Mouse (Mus musculus) embryonic fibroblast, embryonic 13.5 days (primary cell): ENCODE data around the gene Gabrb3.

ENCODE experiments used
- CTCF ChIP-seq: IDR thresholded peaks from 2 replicates; pipeline ENCODE4 v1.5.1; 2011; ENCODE audit warnings: mild to moderate bottlenecking, control low read depth, low read length, moderate library complexity, borderline replicate concordance; ENCODE audit not compliant: insufficient read depth
- POLR2A ChIP-seq: IDR thresholded peaks from 2 replicates; pipeline ENCODE4 v1.6.1; 2011; ENCODE audit warnings: low read depth, mild to moderate bottlenecking, control low read depth, low read length, moderate library complexity

GRCm38 (mm10) chr7:57486907-57487306 is 67.4 kb downstream of the Gabrb3 start:
- no peak for TF ChIP-seq POLR2A
- no peak for TF ChIP-seq CTCF
